Mouse (Mus musculus) lung, postnatal 0 days (tissue): ENCODE data around the gene Cers1.

Source experiments
- CTCF ChIP-seq: IDR thresholded peaks from 2 replicates; pipeline ENCODE4 v1.5.1; 2016; ENCODE audit warnings: antibody characterized with exemption, mild to moderate bottlenecking
- EP300 ChIP-seq: IDR thresholded peaks from 2 replicates; pipeline ENCODE4 v1.6.1; 2016; ENCODE audit warnings: antibody characterized with exemption, mild to moderate bottlenecking, control low read depth

DNA sequence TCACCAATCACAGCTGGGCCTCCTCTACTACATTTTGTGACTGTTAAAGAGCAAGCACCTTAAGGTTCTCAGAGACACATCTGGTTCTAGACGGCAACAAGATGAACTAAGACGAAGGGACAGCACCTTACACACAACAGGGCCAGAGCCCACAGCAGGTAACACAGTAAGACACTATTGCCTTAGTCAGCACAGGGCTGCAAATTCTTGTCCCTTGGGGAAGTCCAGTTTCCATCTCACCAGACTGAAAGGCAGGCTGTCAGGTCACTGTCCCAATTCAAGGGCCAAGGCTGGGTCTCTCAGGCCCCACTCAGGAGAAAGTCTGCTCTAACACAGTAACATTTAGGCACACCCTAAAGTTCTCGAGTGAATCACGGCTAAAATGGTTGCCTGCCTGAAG lies 31.9 kb downstream of the Cers1 start:
- TF ChIP-seq CTCF, result no peak
- no peak for TF ChIP-seq EP300
